Comparison of ENCODE assay signal across 11 mouse cellular contexts in the genomic region with DNA sequence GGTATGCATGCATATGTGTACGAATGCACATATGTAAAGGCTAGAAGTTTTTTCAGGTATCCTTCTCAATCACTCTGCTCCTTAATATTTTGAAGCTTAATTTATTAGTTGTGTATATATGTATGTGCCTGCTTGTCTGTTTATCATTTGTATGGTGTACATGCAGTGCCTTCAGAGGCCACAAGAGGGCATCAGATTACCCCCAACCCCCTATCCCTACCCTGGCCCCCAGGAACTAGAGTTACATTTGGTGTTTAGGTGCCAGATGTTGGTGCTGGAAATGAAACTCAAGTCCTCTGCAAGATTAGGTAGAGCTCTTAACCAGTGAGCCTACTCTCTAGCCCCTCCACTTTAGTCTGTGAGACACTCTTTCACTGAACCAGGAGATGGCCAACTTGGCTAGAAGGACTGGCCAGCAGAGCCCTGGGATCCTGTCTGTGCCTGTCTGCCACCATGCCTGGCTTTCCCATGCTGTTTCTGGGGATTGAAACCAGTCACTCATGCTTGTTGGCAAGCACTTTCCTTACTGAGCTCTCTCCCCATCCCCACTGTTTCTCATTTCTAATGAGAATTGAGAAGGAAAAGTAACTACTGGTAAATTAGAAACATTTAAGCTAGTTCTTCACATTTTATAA.
A peak's percentile ranks its signal among the peaks of the same experiment; 100 is the strongest.
DNase-seq lines count a peak whose midpoint lies in the region; ATAC-seq and TF ChIP-seq lines count a peak whose summit lies in the region.
"Had no signal": no experiment of that assay in that cellular context is flagged by ENCODE, and none has a peak within 500 bp of the region (broad histone marks: within the 10 kb centered on the region; RNA-seq: fewer than 3 reads in every experiment).

No protein-coding gene starts in this region.

- H3K4me2 ChIP-seq in liver, embryonic 14.5 days (ENCODE audit: low read depth): no peak overlapping the region
- H3K4me2 ChIP-seq in heart, embryonic 12.5 days: no peak overlapping the region
- H3K4me2 ChIP-seq: liver, embryonic 13.5 days had no signal

- ATAC-seq in Patski: no peak
- no peak for ATAC-seq in liver, embryonic 14.5 days (ENCODE audit: insufficient read depth)
- ATAC-seq in heart, embryonic 12.5 days (ENCODE audit: insufficient number of reproducible peaks, low FRiP score): no peak

- no peaks in the 10 kb centered on the region for H3K36me3 ChIP-seq in liver, embryonic 14.5 days (replicated peaks; ENCODE audit: control insufficient read depth, insufficient read depth, low read depth)
- H3K36me3 ChIP-seq in heart, embryonic 12.5 days: peaks cover 10% of the 10 kb centered on the region

- H3K4me3 ChIP-seq in left cerebral cortex, adult 2 months: no peak overlapping the region
- H3K4me3 ChIP-seq in liver, embryonic 14.5 days (ENCODE audit: insufficient read depth in 1 of 2, low read depth in 2 of 2, low read length in 2 of 2): no peak overlapping the region
- no peak overlapping the region for H3K4me3 ChIP-seq in heart, embryonic 12.5 days
- H3K4me3 ChIP-seq: liver, embryonic 13.5 days had no signal

- CTCF ChIA-PET in Patski (lab: Charles Lee): no interaction called here

- intact Hi-C loops in left cerebral cortex, adult 2 months (cut with DNase I): no loop called here
- intact Hi-C loops in left cerebral cortex, postnatal 10 days (cut with DNase I): no loop called here

- no peaks in the 10 kb centered on the region for H3K27me3 ChIP-seq in Patski
- H3K27me3 ChIP-seq in liver, embryonic 14.5 days (ENCODE audit: control insufficient read depth, insufficient read depth, low read length): no peaks in the 10 kb centered on the region
- no peaks in the 10 kb centered on the region for H3K27me3 ChIP-seq in heart, embryonic 12.5 days (replicated peaks)
- H3K27me3 ChIP-seq: liver, embryonic 13.5 days had no signal

- in situ Hi-C loops in Patski (cut with MboI; ENCODE audit: low pct_unique_long_range_greater_than_20kb): no loop called here

- no peak for TF ChIP-seq EP300 in liver, embryonic 14.5 days (IDR thresholded peaks at IDR 0.05; ENCODE audit: low read depth)

- peak; percentile 21 for DNase-seq in adrenal gland, postnatal 14 days
- DNase-seq in adrenal gland, adult 8-10 months: no peak
- no peak for DNase-seq in left cerebral cortex, adult 2 months (ENCODE audit: extremely low spot score in 1 of 2, low spot score in 2 of 2)
- no peak for DNase-seq in left cerebral cortex, postnatal 10 days (ENCODE audit: extremely low spot score in 1 of 2, low spot score in 2 of 2)
- no peak for DNase-seq in Patski (ENCODE audit: low read depth, low spot score)
- no peak for DNase-seq in liver, embryonic 14.5 days (ENCODE audit: low read depth in 3 of 3, low spot score in 3 of 3)
- DNase-seq in spleen, adult 12 weeks (ENCODE audit: low spot score): no peak
- DNase-seq: cerebellum, adult 11 months; gastrocnemius, postnatal 25 days; liver, embryonic 13.5 days had no signal

- TF ChIP-seq CTCF in left cerebral cortex, adult 2 months (IDR thresholded peaks at IDR 0.05): peak; percentile 57
- peak; percentile 62 for TF ChIP-seq CTCF in Patski (IDR thresholded peaks at IDR 0.05)
- peak; percentile 66 for TF ChIP-seq CTCF in liver, embryonic 14.5 days (IDR thresholded peaks at IDR 0.05; ENCODE audit: low read depth)

- POLR2A ChIA-PET in Patski (lab: Charles Lee): no interaction called here

- no peaks in the 10 kb centered on the region for H3K9me3 ChIP-seq in liver, embryonic 14.5 days (ENCODE audit: control insufficient read depth, low read length)
- H3K9me3 ChIP-seq in heart, embryonic 12.5 days (replicated peaks): no peaks in the 10 kb centered on the region
- H3K9me3 ChIP-seq: liver, embryonic 13.5 days had no signal

- no peak overlapping the region for H3K9ac ChIP-seq in liver, embryonic 14.5 days (replicated peaks)
- no peak overlapping the region for H3K9ac ChIP-seq in heart, embryonic 12.5 days
- H3K9ac ChIP-seq: liver, embryonic 13.5 days had no signal

- 54% methylated on average over 1 of the region's 1 CpGs for WGBS in liver, embryonic 14.5 days (ENCODE audit: insufficient replicate concordance)
- WGBS in heart, embryonic 12.5 days: 67% methylated on average over 1 of the region's 1 CpGs

- no peak overlapping the region for H3K27ac ChIP-seq in left cerebral cortex, adult 2 months
- no peak overlapping the region for H3K27ac ChIP-seq in liver, embryonic 14.5 days
- H3K27ac ChIP-seq in heart, embryonic 12.5 days (ENCODE audit: poor library complexity, severe bottlenecking): no peak overlapping the region
- H3K27ac ChIP-seq: liver, embryonic 13.5 days had no signal

- H3K4me1 ChIP-seq in liver, embryonic 14.5 days (replicated peaks; ENCODE audit: control insufficient read depth in 2 of 2, insufficient read depth in 2 of 2, low read length in 1 of 2): no peaks in the 10 kb centered on the region
- no peaks in the 10 kb centered on the region for H3K4me1 ChIP-seq in heart, embryonic 12.5 days (replicated peaks)
- H3K4me1 ChIP-seq: liver, embryonic 13.5 days had no signal
